Mouse (Mus musculus) NIH3T3 (cell line): ENCODE data around the gene Dot1l.
A peak's percentile ranks its signal among the peaks of the same experiment; 100 is the strongest.
"Not testable (repeated sequence)": the region's sequence is repeated elsewhere in the genome, so short reads cannot be mapped to it uniquely, and the experiment has no call there.

Experiments
- DNase-seq: peaks from one replicate; pipeline ENCODE4 v3.0.0-alpha.2; 2012; ENCODE audit warnings: low read depth

Gene Dot1l

DNA sequence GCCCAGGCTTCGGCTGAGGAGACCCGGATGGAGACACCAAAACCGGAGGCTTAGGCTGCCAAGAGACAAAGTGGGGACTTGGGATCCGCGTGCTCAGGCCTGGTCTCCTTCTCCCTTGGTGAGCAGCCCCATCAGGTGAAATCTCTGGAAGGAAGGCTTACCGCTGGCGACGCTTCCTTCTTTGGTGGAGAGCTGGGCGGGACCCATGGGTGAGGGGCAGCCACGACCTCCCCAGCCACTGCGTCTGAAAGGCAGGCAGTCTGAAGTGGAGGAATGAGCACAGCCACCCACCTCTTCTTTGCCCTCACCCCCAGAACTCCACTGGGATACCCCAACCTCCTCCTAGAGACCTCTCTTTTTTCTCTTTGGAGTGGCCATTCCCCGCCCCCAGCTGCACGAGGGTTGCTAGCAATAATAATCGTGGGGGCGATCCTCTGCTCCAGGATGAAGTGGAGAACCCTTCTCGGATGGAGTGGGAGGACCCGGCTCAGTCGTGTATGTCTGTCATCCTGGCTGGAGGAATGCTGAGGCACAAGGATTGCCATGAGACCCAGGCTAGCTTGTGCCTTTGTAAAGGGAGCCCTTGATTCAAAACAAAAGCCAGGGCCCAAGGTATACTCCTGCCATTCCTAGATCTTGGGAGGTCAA is 54.1 kb downstream of the Dot1l start:
- DNase-seq = no peak

DNA sequence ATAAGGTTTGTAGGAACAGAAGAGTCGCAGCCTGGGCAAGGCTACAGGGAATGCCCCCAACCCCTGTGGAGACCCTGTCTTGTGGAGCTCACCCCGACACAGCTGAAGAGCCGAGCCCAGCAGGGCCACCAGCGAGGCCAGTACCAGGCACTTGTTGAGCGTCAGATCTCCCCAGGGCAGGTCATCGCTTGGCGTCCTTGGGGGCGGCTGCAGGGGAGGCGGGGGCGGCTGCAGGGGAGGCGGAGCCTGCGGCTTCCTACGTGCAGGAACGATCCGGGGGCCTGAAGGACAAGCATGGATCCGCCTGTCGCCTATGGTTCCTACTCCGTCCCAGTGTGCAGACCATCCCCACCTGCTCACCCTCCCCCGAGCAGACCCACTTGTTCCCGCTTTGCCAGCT is 55.1 kb downstream of the Dot1l start:
- DNase-seq = no peak

DNA sequence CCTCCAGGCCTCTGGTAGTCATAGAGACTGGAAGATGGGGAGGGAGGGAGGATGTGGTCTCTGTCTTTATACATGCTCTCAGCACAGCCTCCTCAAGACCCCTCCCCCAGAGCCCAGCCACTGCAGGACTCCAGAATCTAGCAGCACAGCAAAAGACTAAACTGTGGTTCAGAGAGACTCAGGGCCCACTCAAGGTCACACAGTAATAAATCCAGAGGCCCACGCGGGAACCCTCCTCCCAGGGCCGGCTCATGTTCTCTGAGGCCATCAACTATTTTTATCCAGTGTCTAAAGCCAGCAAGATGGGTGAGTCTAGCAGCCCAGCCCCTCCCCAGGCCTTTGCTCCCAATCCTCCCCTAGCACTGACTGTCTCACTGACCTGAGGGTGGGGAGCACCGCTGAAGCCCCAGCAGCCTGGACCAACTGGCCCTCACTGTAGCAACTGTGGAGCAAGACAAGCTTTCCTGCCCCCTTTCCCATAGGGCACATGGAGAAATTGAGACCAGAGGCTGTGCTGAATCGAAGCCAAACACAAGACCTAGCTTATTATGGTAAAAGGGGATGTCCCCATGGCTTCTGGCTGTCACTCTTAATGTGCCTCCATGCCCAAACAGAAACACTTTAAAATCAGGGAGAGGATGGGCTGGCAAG is 57.5 kb downstream of the Dot1l start:
- DNase-seq = no peak

GRCm38 (mm10) chr10:80813366-80813765 is 58.4 kb downstream of the Dot1l start, which contains the start of gene Jsrp1:
Gene Jsrp1, minus strand, starts transcription at chr10:80813498.
- no peak for DNase-seq

GRCm38 (mm10) chr10:80814800-80815199 is 59.8 kb downstream of the Dot1l start:
- no peak for DNase-seq

GRCm38 (mm10) chr10:80816303-80816702 is 61.3 kb downstream of the Dot1l start:
- DNase-seq = not testable (repeated sequence)

GRCm38 (mm10) chr10:80817164-80817563 is 62.2 kb downstream of the Dot1l start:
- DNase-seq = no peak

DNA sequence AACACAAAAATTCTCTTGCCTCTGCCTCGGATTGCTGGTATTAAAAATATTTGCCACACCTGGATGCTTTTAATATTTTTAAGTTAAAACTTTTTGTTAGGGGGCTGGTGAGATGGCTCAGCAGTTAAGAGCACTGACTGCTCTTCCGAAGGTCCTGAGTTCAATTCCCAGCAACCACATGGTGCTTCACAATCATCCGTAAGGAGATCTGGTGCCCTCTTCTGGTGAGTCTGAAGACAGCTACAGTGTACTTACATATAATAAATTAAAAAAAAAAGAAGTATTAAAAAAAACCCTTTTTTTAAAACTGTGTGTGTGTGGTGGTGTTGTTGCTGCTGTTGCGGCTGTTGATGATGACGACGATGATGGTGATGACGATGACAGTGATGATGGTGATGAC is 62.9 kb downstream of the Dot1l start:
- DNase-seq = peak; percentile 71

- DNase-seq = no peak
These were observed 63.7 kb downstream of the Dot1l start for GRCm38 (mm10) chr10:80818599-80819281.

DNA sequence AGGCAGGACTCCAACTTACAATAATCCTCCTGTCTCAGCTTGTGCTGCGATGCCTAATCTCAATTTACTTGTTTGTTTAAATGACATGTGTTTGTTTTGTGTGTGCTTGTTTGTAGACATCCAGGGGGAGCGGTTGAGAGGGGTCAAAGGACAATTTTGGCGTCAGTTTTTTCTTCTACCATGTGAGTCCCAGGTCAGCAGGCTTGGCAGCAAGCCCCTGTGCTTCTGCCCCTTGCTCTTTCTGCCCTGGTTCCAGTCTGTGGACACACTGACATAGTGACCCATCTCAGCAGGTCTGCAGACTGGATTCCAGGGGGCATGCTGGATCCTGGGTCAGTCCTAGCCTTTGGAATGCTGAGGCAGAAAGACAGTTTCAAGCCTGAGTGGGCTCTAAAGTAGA is 64.4 kb downstream of the Dot1l start:
- no peak for DNase-seq

DNA sequence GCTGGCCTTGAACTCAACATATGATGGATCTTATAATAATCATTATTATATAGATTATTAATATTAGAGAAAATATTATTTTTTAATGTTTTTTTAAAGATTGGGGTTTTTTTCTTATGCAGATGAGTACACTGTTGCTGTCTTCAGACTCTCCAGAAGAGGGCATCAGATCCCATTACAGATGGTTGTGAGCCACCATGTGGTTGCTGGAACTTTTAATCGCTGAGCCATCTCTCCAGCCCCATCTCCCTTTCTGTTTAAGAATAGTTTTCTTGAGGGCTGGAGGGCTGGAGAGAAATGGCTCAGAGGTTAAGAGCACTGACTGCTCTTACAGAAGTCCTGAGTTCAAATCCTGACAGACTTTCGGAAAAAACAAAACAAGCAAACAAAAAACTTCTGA is 67.0 kb downstream of the Dot1l start:
- peak; percentile 69 for DNase-seq

DNA sequence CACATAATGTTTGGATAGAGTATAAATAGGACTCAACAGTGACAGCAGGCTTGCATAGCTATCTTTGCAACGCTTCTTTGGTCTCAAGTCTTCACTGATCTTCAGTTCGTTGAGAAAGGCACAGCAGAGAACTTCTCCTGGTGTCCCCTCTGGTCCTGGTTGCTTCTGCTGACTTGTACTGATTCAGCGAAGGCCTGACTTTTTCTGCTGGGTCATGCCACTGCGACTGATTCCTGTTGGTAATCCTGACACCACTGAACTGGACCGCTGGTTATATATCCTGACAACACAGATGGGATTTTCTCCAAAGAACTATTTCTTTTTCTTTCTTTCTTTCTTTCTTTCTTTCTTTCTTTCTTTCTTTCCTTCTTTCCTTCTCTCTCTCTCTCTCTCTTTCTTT is 67.5 kb downstream of the Dot1l start:
- no peak for DNase-seq

GRCm38 (mm10) chr10:80823316-80823715 is 68.3 kb downstream of the Dot1l start:
- peak; percentile 57 for DNase-seq

DNA sequence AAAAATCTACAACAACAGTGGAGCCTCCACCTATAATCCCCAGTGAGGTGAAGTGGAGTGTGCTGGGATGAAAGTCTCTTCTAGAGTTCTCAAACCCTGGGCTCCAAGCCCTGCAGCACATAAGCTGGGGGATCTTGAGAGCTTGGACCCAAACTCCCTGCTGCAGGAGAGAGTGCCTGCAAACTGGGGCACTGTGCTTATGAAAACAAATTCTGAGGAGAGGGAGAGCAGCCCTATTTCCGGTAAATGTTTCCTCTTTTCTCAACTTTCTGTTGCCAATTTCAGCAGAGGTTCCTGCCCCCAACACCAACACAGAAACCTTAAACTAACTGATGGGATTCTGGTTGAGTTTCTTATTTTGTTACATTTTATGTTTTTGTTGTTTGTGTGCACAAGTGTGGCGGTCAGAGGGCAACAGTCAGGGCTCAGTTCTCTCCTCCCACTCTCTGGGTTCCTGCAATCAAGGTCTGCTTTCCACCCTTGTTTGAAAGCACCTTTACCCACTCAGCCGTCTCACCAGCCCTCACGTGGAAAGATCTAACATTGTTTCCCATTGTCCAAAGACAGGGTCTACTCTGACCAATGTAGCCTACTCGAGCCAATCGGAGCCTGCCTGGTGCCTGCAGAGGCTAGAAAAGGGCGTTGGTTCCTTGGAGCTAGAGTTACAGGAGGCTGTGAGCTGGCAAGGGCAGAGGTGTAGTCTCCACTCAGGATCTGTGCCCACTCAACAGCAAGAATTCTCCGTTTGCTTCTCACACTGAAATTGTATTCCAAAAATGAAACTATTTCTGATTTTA is 69.0 kb downstream of the Dot1l start:
- peak; percentile 32 for DNase-seq

DNA sequence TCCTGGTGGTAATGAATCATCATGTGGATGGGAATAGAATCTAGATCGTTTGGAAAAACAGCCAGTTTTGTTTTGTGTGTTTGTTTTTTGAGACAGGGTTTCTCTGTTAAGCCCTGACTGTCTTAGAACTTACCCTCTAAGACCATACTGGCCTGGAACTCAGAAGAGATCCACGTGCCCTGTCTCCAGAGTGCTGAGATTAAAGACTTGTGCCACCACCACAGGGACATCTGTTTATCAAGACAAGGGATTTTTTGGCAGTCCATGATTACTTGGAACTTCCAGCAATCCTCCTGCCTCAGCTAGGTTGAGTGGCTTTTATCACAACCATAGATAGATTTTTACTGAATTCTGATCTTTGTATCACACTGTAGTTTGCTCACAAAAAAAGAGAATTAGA is 69.8 kb downstream of the Dot1l start:
- DNase-seq = no peak

DNA sequence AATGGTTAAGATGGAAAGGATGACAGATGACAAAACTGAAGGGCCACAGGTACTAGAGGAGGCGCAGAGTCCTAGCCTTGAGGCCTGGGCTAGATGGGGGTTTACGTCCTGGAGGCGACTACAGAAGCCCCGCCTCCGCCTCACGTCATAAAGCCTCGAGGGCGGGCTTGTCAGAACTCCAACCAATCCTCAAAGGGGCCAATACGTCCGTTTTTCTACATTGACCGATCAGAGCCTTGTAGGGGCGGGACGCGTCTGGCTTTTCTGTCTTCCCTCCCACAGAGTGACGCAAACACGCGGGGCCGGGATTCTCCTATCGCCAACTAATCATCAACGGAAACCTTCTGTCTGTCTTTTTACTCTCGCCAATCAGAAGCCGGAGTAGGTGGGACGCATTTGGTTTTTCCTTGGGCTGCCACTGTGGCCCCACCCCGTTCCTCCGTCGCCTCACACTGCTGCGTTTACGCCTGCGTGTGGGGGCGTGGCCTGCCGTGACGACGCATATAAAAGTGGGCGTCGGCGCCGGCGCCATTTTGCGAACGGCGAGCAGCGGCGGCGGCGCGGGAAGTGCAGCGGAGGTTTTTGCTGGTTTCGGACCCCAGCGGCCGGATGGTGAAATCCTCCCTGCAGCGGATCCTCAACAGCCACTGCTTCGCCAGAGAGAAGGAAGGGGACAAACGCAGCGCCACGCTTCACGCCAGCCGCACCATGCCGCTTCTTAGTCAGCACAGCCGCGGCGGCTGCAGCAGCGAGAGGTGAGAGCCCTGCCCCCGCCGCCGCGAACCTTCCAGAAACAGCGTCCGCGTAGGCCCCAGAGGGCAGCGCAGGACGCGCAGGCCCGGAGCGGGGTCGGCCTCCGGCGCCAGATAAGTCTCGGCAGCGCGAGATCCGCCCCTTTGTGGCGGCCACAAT is 71.4 kb downstream of the Dot1l start, which contains the start of gene Oaz1:
Oaz1 (plus strand) TSS at position 506 of the 912 bp plus-strand sequence.
- peak; percentile 100 for DNase-seq

DNA sequence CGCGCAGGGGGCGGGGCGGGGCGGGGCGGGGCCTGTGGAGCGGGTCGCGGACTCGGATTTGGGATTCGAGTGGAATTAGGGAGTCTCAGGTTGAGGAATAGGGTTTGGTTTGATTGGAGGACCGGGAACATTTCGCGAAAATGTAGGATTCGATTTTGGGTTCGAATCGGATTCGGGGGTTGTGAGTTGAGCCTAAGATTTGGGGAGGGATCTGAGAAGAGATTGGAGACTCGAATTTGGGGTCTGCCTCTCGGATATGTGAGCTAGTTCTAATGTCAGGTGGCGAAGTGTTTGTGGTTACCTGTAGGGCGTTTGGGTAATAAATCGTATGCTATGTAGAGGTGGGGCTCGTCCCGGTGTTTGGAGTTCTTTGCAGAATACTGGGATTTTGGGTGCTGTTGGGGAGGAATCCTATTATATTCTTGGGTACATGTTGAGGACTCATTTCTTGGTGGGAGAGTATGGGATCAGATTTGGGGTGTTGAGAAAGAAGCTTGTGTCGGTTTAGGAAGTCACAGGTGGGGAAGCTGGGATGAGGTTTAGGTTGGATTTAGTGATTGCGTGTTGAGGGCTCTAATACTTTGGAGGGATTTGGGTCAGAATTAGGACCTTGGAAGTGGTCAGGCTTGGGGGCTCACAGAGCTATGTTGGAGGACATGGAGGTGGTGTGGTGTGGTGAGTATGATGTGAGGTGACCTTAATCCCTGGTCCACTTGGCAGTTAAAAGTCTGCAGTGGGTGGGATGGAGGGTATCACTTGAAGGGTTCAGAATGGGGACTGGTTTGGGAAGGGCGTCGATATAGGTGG is 72.3 kb downstream of the Dot1l start:
- no peak for DNase-seq

GRCm38 (mm10) chr10:80827870-80828420 is 72.9 kb downstream of the Dot1l start:
- no peak for DNase-seq

DNA sequence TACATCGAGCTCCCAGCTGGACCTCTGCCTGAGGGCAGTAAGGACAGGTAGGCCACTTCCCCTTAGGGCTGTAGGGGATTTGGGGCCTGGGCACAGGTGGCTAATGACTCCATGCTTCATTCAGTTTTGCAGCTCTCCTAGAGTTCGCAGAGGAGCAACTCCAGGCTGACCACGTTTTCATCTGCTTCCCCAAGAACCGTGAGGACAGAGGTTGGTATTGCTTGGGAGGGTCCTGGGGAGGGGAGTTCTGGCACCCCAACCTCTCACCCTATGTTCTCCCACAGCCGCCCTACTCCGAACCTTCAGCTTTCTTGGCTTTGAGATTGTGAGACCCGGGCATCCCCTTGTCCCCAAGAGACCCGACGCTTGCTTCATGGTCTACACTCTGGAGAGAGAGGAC is 73.6 kb downstream of the Dot1l start:
- DNase-seq = not testable (repeated sequence)
